Mouse (Mus musculus): ENCODE data around the gene Mff. TPM values are rescaled to one million over a fixed set of nuclear protein-coding genes. Genes with fewer than 3 reads are reported as not detected.
A peak's percentile ranks its signal among the peaks of the same experiment; 100 is the strongest.

The Mff gene
- 100 to 1,000 TPM; 257 to 259 TPM for total RNA-seq (2021)

DNA sequence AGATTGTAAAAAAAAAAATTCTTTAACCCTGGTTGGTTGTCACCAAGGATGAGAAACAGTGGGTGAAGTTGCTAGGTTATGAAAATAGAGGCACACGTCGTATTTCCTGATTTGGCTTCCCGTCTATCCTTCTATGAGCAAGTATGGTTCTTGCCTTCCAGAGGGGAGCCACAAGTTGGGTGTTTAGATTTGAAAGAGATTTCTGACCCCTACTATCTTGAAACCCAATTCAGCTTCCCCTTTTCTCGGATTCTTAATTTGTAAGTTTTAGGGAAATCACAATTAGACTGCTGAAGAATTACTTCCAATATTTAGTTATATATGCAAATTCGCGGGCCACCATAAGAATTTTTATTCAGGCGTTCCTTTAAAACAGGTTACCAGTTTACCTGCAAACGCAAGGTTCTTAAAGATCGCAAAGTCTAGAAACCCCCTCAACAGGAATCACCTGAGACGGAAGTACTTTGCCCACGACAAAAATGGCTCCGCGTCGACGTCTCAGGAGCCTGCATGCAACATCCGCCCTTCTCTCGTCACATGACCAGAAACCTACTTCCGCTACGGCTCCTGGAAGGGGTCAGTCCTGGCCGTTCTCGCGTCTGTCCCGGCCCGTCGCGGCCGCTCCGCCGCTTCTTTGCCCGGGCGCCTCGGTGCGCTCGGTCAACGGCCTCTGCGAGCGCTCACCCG, at the start of gene Mff:
Gene Mff, plus strand, starts transcription at position 552 of the 687 bp plus-strand sequence.
- peak; percentile 92 for DNase-seq
- intact Hi-C loops (cut with DNase I): no loop called here

GRCm38 (mm10) chr1:82686328-82686727, 38.4 kb upstream of the Mff start:
- no peak for DNase-seq
- intact Hi-C loops (cut with DNase I): no loop called here

DNA sequence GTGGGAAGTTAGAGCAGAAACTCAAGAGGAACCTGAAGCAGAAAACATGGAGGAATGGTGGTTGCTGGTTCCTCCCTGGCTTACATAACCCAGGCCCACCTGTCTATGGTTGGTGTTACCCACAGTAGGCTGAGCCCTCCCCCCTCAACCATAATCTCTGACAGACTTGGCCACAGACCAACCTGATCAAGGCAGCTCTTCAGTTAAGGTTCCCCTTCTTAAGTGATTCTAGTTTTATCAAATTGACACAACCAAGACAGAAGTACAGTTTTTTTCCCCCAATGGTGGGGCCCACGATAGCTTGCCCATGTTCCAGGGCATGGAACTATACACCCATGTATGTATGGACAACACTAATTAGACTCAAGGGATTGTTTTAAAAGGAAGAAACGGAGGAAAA, 37.8 kb upstream of the Mff start:
- intact Hi-C loops (cut with DNase I): no loop called here
- no peak for DNase-seq

DNA sequence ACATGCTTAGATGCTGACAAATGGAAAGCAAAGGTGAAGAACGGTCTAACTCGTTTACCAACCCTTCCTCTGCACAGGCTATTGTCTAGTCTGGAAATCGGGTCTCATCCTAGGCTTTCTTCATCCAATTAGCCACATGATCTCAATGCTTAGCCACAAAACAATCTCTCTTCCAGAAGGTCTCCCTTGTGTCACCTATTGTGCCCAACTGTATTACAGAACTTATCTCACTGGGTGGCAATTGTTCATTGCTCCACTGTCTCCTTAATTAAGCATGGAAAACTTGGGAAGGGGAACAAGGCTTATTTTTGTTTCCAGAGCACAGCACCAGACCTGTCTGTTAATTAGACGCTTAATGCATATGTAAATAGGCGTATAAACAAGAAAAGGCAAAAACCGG, 36.8 kb upstream of the Mff start:
- intact Hi-C loops (cut with DNase I): no loop called here
- no peak for DNase-seq

- DNase-seq: no peak
- intact Hi-C loops (cut with DNase I): no loop called here
Measured at GRCm38 (mm10) chr1:82695915-82696314, 28.8 kb upstream of the Mff start.

GRCm38 (mm10) chr1:82717816-82718512, 6.7 kb upstream of the Mff start:
- intact Hi-C loops (cut with DNase I): no loop called here
- no peak for DNase-seq

DNA sequence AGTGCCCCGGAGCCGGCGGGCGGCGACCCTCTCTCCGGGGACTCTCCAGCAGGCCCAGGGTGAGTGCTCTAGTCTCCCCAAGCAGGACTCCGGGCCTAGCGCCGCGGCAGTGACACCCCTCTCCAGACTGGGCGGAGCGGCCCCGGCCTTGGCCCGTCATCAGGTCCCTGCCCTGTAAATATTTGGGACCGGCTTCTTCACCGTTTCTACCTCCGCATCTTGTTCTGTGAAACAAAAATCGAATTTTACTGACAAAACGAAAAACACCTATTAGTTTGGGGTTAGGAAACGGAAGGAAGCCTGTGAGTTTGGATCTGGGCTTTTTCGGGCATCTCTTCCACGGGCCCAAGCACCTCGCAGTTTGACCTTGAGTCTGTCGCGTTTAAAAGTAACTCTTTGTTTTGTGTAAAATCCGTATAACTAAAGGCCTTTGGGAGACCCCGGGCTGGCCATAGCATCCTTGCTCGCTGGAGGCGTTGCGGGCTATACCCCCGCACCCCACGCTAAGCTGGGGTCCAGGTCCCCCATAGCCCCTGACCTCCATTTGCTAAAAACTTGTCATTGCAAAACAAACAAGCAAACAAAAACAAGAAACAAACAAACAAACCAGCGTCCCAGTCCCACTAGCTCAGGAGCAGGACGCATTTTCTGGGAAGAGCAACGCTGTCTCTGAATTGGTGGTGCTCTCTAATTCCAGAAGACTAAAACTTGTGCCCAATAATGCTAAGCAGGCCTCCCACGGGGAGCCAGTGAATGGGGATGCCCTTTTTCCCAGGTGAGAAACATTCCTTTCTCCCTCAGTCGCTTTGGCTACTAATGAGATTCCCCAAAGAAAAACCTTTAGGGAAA, 560 bp downstream of the Mff start:
- DNase-seq: no peak
- intact Hi-C loops (cut with DNase I): no loop called here

DNA sequence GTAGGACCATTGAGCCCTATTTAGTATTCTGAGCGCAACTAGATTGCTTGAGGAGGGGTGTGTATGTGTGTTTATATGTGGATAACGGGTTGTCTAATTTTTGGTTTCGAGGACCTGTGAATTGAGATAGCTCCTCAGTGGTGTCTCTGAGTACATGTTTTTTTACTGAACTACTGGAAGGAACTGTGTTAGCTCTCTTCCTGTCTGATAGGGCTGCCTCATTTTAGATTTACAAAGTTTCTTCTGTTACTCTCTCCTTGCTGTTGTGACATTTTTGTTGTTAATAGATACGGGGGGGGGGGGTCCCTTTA, 1.1 kb downstream of the Mff start:
- no peak for DNase-seq
- intact Hi-C loops (cut with DNase I): no loop called here

DNA sequence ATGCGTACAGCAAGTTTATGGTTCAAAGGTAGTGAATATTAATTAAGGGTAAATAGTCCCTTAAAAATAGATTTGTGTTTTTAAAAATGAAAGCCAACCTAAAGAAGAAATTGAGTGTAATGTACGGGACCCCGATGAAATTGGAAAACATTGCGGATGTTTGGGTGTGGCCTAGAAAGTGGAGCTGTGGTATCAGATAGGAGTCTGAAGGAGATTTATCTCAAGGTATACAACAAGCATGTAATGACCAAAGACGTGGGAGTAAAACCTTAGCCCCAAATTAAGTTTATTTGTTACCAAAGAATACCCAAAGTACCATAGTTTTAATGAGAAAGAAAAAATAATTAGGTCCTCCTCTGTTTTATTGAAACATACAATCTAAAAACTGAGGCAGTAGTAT, 1.8 kb downstream of the Mff start:
- intact Hi-C loops (cut with DNase I): no loop called here
- no peak for DNase-seq

- intact Hi-C loops (cut with DNase I): no loop called here
- DNase-seq: no peak
Measured at GRCm38 (mm10) chr1:82733357-82733756, 8.7 kb downstream of the Mff start.

DNA sequence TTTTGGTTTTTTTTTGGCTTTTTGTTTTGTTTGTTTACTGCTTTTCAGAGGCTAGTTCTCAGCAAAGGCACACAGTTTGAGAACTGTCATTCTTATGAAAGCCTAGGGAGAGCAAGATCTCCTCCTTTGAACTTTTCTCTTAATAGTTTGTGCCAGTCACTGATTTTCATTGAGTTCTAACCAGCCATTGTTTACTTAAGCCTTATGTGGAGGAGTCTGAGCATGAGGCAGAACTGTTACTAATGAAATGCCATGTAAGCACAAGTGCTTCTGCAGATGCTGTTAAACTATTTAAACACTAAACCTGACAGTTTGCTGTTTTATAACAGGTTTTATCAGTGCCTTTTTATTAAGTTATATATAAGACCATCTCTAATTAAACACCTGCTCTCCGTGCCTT, 13.4 kb downstream of the Mff start:
- DNase-seq: no peak
- intact Hi-C loops (cut with DNase I): no loop called here

DNA sequence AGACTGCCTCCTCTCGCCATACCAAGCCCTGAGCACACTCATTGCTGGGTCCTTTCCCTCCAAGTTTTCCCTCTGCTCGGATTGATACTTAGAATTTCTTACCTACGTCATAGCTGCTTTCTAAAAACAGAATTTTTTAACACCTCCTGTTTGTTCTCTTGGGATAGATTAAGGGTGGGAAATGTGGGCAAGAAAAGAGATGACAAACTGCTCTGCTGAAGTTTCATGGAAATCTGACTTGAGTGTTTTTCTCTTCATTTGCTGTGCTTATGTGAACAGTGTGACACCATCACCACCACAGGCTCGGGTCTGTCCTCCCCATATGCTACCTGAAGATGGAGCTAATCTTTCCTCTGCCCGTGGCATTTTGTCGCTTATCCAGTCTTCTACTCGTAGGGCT, 16.8 kb downstream of the Mff start:
- intact Hi-C loops (cut with DNase I): no loop called here
- no peak for DNase-seq

GRCm38 (mm10) chr1:82743962-82744361, 19.3 kb downstream of the Mff start:
- no peak for DNase-seq
- intact Hi-C loops (cut with DNase I): no loop called here

- no peak for DNase-seq
- intact Hi-C loops (cut with DNase I): no loop called here
Measured at GRCm38 (mm10) chr1:82746408-82746807, 21.7 kb downstream of the Mff start.

DNA sequence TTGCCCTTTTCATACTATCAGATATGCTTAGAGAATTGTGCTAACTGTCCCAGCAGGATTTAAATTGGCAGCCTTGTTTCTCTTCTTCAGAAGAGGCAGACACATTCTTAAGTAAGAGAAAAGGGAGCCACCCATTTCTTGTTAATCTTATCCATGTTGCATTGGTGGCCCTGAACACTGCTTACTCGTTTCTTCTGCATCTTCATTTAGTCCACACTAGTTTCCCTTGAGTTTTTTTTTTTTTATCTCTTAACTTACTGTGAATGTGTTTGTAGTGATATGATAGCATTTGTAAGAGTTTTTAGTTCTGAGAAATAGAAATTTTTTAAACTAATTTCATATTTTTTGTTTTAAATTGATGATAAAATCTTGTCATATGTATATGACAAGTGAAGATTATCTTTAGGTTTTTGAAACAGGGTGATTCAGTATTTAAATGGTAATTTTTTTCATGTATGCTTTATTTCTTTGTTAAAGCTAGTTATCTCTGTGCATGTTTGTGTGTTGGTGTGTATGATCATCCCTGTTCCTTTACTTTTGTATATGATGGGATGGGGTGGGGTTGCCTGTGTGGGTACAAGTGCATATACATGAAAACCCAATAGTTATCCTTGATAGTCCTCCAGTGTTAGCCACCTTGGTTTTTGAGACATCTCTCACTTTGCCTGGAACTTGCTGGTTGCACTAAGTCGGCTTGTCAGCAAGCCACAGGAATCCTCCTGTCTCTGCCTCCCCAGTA, 23.2 kb downstream of the Mff start:
- intact Hi-C loops (cut with DNase I): no loop called here
- DNase-seq: no peak

DNA sequence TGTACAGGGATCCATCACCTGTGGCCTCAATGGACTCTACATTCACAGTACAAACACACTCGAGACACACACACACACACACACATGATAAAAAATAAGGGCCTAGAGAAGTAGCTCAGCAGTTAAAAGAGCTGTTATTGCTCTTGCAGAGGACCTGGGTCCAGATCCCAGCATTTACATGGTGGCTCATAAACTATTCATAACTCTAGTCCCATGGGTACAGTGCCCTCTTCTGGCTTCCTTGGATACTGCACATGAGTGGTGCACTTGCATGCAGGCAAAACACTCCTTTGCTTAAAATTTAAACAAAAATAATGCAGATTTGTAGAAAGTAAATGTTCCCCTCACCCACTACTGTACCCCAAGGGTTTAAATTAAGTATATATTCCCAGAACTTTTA, 34.8 kb downstream of the Mff start:
- intact Hi-C loops (cut with DNase I): no loop called here
- no peak for DNase-seq

DNA sequence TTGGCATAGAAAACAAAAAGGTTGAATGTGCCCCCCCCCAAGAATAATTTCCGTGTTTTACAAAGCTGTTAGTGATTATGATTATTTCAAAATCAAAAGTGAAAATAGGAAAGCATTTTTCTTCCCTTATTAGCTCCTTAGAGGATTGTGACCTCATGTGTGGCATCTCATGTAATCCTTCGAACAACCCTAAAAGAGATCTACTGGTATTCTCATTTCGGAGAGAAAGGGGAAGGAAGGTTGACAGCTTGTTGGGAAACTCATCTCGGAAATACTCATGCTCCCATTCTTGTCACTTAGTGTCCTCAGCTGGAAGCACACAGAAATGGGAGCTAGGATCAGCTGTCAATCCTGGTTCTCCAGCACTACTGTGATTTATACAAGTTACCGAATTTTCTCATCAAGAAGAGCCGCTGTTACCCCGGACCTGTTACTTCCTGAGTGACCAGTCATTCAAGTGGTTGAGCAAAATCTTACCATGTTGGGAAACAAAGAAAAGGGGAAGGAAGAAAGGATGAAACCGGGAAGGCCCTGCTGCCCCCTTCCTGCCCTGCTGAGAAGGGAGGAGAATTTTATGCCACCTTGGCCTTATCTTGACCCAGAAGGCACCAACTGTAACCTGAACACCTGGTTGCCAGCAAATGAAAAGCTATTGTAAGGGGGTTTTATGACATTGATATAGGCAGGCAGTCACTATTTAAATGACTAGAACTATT, 36.9 kb downstream of the Mff start:
- intact Hi-C loops (cut with DNase I): no loop called here
- DNase-seq: no peak

GRCm38 (mm10) chr1:82762274-82762673, 37.6 kb downstream of the Mff start:
- intact Hi-C loops (cut with DNase I): no loop called here
- DNase-seq: no peak

DNA sequence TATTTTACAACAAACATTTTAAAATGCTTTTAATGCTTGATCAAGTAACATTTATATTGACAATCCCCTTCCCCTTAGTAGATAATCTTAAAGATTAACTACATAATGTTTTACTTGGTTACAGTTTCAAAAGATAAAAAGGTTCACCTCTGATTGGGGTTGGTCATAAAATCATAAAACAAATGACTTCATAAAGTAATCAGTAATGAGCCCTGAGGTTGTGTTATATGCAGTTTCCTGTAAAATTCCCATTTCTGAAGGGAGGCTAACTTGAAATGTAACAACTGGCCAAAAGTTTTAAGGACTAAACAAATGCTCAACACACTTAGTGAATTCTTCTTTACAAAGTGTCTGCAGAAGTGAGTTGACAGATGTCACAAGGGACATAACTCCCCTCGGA, 41.5 kb downstream of the Mff start:
- intact Hi-C loops (cut with DNase I): no loop called here
- no peak for DNase-seq

GRCm38 (mm10) chr1:82766641-82767040, 42.0 kb downstream of the Mff start:
- intact Hi-C loops (cut with DNase I): no loop called here
- DNase-seq: no peak

DNA sequence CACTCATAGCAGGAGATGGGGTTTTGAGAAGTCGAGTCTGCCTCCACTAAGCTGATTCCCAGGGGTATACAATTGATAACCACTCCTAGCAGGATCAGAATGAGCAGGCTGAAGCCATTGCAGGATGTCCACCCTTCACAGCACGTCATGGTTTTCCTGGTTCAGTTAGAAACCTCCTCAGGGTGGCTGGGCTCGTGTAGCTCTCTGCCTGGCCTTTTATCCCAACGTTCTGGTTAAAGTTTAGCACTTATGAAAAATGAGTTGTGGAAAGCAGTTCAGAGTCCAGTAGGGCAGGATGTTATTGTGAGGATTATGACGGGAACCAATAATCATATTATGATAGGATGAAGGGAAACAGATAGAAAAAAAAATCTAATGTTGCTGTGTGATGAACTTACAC, 43.6 kb downstream of the Mff start, which contains the start of gene Tm4sf20:
Gene Tm4sf20, minus strand, starts transcription at position 193 of the 400 bp plus-strand sequence.
- intact Hi-C loops (cut with DNase I): no loop called here
- DNase-seq: no peak
